Mouse (Mus musculus): ENCODE data around the gene Bard1. TPM values are rescaled to one million over a fixed set of nuclear protein-coding genes. Genes with fewer than 3 reads are reported as not detected.

Bard1 gene
- 0.83 and 0.93 TPM in 2 replicates for polyA plus RNA-seq (2015; fragmentation: Nextera tagmentation; extraction: Ambion mirVana)

DNA sequence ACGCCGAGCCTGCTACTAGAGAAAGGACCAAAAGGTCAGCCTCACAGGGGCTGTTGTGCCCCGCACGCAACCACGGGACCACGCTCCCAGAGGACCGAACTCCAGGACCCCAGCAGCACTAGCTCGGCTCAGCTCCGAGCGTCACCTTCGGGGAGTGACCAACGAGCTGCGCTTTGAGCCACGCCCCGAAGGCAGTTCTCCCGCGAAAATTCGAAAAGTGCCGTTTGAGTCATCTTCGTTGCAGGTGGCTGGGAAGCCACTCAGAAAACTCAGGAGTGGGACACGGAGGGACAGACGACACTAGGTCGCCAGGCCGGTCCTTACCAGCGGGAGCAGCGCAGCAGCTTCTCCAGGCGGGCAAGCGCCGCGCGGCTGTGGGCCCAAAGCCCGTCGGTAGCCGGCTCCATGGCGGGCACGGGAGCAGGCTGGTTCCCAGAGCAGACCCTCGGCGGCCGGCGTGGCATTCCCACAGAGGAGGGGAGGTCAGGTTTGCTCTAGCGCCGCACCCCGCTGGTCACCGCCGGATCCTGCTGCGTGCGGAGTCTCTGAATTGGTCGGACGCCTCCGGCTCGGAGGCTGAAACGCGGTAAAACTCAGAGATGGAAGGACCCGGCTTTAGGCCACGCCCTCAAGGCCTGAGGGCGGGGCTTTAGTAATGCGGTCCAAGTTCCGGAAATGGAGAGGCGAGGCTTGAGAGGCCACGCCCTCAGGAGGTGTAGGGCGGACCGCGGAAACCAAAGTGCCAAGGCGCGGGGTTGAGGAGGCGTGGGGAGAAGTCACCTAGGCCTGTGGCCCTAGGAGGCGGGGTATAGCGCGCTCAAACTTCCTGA, at the start of gene Bard1:
Gene Bard1 (minus strand): TSS at position 803 of the 830 bp plus-strand sequence.
- Histone ChIP-seq H3K27me3 (no peaks in the 10 kb centered on the region), H3K9me3 (no peaks in the 10 kb centered on the region), H3K27ac (replicated peaks) (0 out of 2 replicates have a peak within 1 kb of the TSS, but pooled peaks have one; percentile 42), H3K4me1 (replicated peaks) (peaks cover 16% of the 10 kb centered on the region; the same call in 1 of the 2 replicates), H3K9ac (peak within 1 kb of the TSS; percentile 72), H3K4me3 (peak within 1 kb of the TSS; percentile 79), H3K4me2 (peak within 1 kb of the TSS; percentile 87), H3K36me3 (no peaks in the 10 kb centered on the region)
- ATAC-seq (ENCODE audit: low read depth), result peak; percentile 94
- WGBS, result under 1% methylated on average over 69 of the region's 69 CpGs

DNA sequence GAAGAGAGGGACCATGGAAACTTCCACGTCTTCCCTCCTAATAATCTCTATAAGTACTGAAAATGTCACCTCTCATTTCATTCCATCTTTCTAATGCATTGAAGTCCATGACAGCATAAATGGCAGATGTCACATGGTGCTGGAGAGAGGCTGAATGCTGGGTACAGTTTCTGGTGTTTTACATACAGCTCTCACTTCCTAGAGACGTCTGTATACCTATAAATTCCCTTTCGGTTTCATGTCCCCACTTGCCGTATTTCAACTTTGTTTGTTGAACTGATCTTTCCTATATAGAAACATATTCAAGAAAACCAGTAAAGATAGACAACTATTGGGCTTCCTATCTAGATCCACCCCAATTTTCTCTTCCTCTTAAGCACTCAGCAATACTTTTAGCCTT, 24.2 kb upstream of the Bard1 start:
- H3K27ac ChIP-seq (replicated peaks), result no peak overlapping the region
- H3K9ac ChIP-seq, result no peak overlapping the region
- H3K4me3 ChIP-seq, result no peak overlapping the region
- H3K36me3 ChIP-seq, result no peaks in the 10 kb centered on the region
- no peaks in the 10 kb centered on the region for H3K9me3 ChIP-seq
- no peak overlapping the region for H3K4me2 ChIP-seq
- ATAC-seq (ENCODE audit: low read depth), result no peak
- WGBS, result 93% methylated on average over 4 of the region's 4 CpGs
- no peaks in the 10 kb centered on the region for H3K27me3 ChIP-seq
- no peaks in the 10 kb centered on the region for H3K4me1 ChIP-seq (replicated peaks)

DNA sequence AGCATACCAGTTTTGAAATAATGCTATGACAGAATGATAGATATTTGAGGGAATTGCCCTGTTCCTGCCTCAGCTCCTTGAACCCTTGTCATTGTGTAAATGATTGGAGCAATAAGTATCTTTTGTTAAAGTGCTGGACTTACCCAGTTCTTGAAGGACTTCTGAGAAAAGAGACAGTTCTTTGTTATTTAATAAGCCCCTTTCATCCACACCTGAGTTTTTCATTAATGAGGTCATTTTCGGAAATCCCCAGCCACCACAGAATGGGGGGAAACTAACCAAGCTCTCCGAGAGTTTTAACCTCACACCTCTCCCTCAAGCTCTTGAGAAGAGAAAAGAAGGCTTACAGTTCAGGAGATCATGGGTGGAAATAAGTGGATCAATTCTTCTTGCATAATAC, 15.6 kb upstream of the Bard1 start:
- ATAC-seq (ENCODE audit: low read depth), result no peak
- H3K36me3 ChIP-seq, result no peaks in the 10 kb centered on the region

DNA sequence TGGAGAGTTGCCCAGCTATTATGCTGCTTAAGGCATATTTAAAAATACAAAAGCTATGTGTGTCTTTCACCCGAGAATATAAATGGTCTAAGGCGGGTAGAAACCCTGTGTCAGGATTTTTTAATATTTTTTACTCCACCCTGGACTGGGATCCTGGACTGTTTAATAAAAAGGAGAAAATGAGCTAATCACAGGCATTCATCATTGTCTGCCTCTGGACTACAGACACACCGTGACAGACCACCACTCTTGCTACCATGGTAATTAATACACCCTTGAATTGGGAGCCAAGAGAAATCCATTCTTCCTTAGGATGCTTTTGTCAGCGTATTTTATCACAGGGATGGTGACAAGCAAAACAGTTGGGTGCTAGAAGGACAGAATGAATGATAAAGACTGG, 14.3 kb upstream of the Bard1 start:
- Histone ChIP-seq H3K9ac (no peak overlapping the region), H3K4me3 (no peak overlapping the region), H3K27me3 (no peaks in the 10 kb centered on the region), H3K27ac (replicated peaks) (no peak overlapping the region), H3K9me3 (no peaks in the 10 kb centered on the region), H3K36me3 (no peaks in the 10 kb centered on the region), H3K4me1 (replicated peaks) (no peaks in the 10 kb centered on the region), H3K4me2 (no peak overlapping the region)
- WGBS, result 43% methylated on average over 4 of the region's 4 CpGs
- no peak for ATAC-seq (ENCODE audit: low read depth)

More for the DNA sequence above, 15.6 kb upstream of the Bard1 start:
- Histone ChIP-seq H3K27me3 (no peaks in the 10 kb centered on the region), H3K27ac (replicated peaks) (no peak overlapping the region), H3K9me3 (no peaks in the 10 kb centered on the region), H3K9ac (no peak overlapping the region), H3K4me2 (no peak overlapping the region), H3K4me1 (replicated peaks) (no peaks in the 10 kb centered on the region), H3K4me3 (no peak overlapping the region)
- WGBS, result 61% methylated on average over 2 of the region's 2 CpGs

DNA sequence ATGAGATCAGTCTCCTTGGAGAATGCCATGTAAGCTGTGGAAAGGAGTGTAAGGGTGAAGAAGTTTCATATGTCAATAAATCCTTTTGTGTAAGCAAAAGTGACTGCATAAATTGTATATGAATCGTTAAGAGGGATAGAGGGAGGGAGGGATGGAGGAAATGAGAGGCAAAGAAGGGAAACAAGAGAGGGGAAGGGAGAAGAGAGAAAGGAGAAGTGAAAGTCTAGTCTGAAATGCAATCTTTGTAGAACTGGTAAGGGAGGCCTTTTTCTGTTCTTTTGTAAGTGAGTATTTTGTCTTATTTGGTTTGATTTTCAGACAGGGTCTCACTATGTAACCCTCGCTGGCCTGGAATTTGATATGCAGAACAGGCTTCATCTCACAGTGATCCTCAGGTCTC, 12.8 kb upstream of the Bard1 start:
- Histone ChIP-seq H3K9ac (no peak overlapping the region), H3K27ac (replicated peaks) (no peak overlapping the region), H3K9me3 (no peaks in the 10 kb centered on the region), H3K27me3 (no peaks in the 10 kb centered on the region), H3K4me3 (no peak overlapping the region), H3K4me1 (replicated peaks) (no peaks in the 10 kb centered on the region), H3K36me3 (no peaks in the 10 kb centered on the region), H3K4me2 (no peak overlapping the region)
- ATAC-seq (ENCODE audit: low read depth), result no peak
- 91% methylated on average over 2 of the region's 2 CpGs for WGBS

DNA sequence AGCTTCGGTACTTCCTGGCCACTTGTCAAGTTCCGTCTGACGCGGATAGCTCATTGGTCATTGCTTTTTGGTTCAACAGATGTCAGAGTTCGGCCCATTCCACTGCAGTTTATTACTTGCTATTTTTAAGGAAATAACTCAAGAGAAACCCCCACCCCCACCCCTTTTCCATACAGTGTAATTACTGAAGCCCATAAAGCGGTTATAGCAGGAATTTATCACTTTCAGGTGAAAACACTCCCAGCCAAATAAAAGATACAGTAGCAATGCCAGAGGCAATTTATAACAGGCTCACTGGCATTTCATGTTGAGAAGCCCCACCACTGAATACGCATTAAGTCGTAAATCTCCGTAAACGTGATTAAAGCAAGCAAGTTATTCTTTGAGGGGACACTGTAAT, 6.9 kb upstream of the Bard1 start:
- Histone ChIP-seq H3K4me3 (no peak overlapping the region), H3K4me2 (no peak overlapping the region), H3K36me3 (no peaks in the 10 kb centered on the region), H3K9me3 (no peaks in the 10 kb centered on the region), H3K27ac (replicated peaks) (no peak overlapping the region), H3K4me1 (replicated peaks) (peaks cover 10% of the 10 kb centered on the region), H3K27me3 (no peaks in the 10 kb centered on the region), H3K9ac (no peak overlapping the region)
- 26% methylated on average over 10 of the region's 10 CpGs for WGBS
- ATAC-seq (ENCODE audit: low read depth), result peak; percentile 59; the same call in 1 of the 2 replicates

DNA sequence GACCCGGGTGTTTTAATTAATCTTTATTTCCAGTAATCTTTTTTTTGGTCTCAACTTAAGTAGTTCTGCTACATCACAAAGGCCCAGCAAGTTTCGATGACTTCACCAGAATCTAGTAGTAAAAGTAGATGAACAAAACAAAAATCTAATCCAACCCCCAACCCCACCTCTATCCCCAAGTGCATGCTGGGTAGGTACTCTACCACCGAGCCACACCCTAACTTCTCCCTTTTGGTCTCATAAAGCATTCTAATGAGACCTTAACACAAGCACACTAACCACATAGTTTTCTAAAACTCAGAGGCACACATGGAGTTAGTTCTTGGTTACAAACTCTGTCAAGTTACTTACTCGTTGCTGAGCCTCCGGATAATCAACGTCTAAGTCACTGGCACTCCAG, 3.2 kb upstream of the Bard1 start:
- no peaks in the 10 kb centered on the region for H3K9me3 ChIP-seq
- H3K4me1 ChIP-seq (replicated peaks), result peaks cover 20% of the 10 kb centered on the region
- H3K27me3 ChIP-seq, result no peaks in the 10 kb centered on the region
- no peaks in the 10 kb centered on the region for H3K36me3 ChIP-seq
- H3K9ac ChIP-seq, result no peak overlapping the region
- WGBS, result 94% methylated on average over 6 of the region's 6 CpGs
- H3K27ac ChIP-seq (replicated peaks), result no peak overlapping the region
- no peak for ATAC-seq (ENCODE audit: low read depth)
- no peak overlapping the region for H3K4me2 ChIP-seq
- no peak overlapping the region for H3K4me3 ChIP-seq

DNA sequence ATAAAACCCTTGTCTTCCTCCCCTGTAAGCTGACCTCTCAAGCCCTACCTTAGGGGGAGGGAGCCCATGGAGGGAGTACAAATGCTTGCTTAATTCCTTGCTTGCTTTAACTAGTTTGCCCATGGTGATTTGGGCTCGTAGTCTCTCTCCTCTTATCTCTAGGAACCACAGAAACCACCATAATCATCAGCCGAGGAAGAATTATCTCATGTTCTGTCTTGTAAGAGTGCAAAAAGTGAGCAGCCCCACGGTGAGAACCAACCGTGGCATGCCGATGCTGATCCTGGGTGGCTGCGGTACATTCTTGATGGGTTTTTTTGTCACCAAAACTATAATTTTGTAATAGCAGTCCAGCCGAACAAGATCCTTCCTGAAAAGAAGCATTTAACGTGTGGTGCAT, 2.8 kb upstream of the Bard1 start:
- H3K36me3 ChIP-seq, result no peaks in the 10 kb centered on the region
- 93% methylated on average over 8 of the region's 8 CpGs for WGBS

DNA sequence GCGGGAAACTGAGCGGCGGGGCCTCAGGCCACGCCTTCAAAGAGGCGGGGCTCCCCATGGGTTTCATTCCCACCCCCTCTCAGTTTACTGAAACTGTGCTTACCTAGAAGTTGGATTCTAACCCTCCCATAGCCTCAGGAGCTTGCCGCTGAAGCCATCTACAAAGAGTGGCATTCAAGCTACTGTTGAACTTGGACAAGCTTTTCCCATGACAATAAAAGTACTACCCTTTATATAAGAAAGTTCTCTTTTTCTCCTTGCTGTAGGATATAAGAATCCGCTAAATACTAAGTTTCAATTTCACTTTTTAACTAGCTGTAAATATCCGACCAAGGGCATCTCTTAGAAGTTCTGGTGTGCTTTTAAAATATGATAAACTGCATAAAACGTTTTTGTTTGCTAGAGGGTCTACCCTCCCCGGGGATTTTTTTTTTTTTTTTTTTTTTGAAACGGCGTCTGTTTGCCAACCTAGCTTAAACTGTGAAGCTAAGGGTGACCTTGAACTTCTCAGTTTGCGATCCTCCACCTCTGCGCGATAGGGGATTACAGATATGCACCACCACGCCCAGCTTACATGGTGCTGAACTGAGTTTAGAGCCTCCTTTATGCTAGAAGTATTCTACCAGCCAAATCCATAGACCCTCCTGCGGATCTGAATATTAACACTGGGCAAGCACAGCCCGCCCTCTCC, 373 bp upstream of the Bard1 start:
- H3K4me1 ChIP-seq (replicated peaks), result peaks cover 16% of the 10 kb centered on the region; the same call in 1 of the 2 replicates
- H3K27ac ChIP-seq (replicated peaks), result no peak overlapping the region
- H3K4me3 ChIP-seq, result peak overlapping the region; percentile 79
- H3K4me2 ChIP-seq, result peak overlapping the region; percentile 87
- ATAC-seq (ENCODE audit: low read depth), result no peak
- WGBS, result 34% methylated on average over 18 of the region's 18 CpGs
- H3K36me3 ChIP-seq, result no peaks in the 10 kb centered on the region
- H3K27me3 ChIP-seq, result no peaks in the 10 kb centered on the region
- H3K9me3 ChIP-seq, result no peaks in the 10 kb centered on the region
- peak overlapping the region; percentile 72; the same call in 1 of the 2 replicates for H3K9ac ChIP-seq

More for the DNA sequence above, 2.8 kb upstream of the Bard1 start:
- peaks cover 20% of the 10 kb centered on the region for H3K4me1 ChIP-seq (replicated peaks)
- no peaks in the 10 kb centered on the region for H3K9me3 ChIP-seq
- H3K9ac ChIP-seq, result no peak overlapping the region
- H3K4me3 ChIP-seq, result no peak overlapping the region
- H3K27ac ChIP-seq (replicated peaks), result no peak overlapping the region
- no peak overlapping the region for H3K4me2 ChIP-seq
- ATAC-seq (ENCODE audit: low read depth), result no peak
- no peaks in the 10 kb centered on the region for H3K27me3 ChIP-seq

DNA sequence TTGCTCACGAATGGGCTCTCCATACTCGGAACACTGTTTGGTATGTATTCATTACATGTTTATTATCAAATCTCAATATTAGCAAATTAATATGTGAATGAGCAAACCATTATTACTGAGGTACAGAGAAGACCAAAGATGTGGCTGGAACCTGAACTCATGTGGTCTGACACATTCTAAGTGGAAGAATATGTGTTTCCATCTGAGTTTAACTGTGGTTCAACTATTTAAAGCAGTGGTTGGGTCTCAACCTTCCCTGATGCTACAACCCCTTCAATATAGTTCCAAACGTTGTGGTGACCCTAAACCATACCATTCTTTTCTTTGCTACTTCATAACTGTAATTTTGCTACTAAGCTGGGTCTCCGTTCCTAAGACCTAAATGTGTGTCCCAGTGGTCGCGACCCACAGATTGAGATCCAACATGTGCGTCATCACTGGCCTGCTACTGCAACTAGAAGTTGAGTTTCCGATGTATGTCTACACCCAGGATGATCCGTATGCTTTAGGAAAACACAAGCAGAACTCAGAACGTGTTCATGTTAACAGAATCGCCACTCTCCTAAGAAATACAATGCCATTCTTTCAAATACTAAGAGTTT, 1.5 kb downstream of the Bard1 start:
- Histone ChIP-seq H3K27ac (replicated peaks) (no peak overlapping the region), H3K9me3 (no peaks in the 10 kb centered on the region), H3K4me2 (peak overlapping the region; percentile 33; the same call in 1 of the 2 replicates), H3K4me3 (no peak overlapping the region), H3K9ac (no peak overlapping the region), H3K27me3 (no peaks in the 10 kb centered on the region), H3K4me1 (replicated peaks) (peaks cover 16% of the 10 kb centered on the region; the same call in 1 of the 2 replicates), H3K36me3 (no peaks in the 10 kb centered on the region)
- WGBS, result 47% methylated on average over 11 of the region's 11 CpGs
- ATAC-seq (ENCODE audit: low read depth), result no peak

DNA sequence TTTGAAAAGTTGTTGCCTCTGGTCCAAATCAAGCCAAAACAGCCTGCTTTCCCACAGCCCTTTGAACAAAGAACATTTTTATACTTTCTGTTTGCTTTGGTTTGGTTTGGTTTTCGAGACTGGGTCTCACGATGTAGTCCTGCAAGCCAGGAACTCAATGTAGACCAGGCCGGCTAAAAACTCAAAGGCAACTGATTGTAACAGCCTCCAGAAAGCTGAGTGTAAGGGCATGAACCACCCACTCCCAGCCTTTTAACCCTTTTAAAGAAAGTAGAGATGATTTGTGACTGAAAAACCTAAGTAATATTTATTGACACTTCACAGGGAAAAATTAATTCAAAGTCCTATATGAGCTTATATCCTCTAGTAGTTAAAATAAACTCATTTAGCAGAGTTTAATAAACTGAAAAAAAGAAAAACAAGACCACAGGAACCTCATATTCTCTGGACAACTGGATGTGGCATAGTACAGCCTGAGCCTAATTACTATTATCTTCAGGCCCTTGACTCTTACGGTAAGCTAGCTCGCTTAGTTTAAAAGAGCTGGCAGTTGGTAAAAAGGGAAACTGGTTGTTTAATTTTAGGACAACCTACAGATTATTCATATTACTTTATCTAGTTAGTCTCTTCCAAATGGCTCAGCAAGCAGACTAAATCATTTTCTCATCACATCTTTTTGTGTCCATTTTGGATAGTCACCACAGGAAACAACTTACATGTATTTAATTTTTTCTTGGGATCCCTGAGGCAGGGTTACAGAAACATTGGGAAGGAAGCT, 2.2 kb downstream of the Bard1 start:
- Histone ChIP-seq H3K9me3 (no peaks in the 10 kb centered on the region), H3K4me1 (replicated peaks) (peaks cover 16% of the 10 kb centered on the region; the same call in 1 of the 2 replicates), H3K9ac (no peak overlapping the region), H3K27ac (replicated peaks) (no peak overlapping the region), H3K4me3 (no peak overlapping the region), H3K27me3 (no peaks in the 10 kb centered on the region), H3K4me2 (0 out of 2 replicates have a peak overlapping the region, but pooled peaks have one; percentile 33), H3K36me3 (no peaks in the 10 kb centered on the region)
- WGBS, result 74% methylated on average over 5 of the region's 5 CpGs
- no peak for ATAC-seq (ENCODE audit: low read depth)

Data from neural tube, embryonic 13.5 days (tissue).